Mouse (Mus musculus): ENCODE measurements around the gene 2810408A11Rik. TPM values are rescaled to one million over a fixed set of nuclear protein-coding genes. Genes with fewer than 3 reads are reported as not detected.

Gene 2810408A11Rik
- polyA plus RNA-seq, 1 experiment from 2014 or later: 17.2 TPM

DNA sequence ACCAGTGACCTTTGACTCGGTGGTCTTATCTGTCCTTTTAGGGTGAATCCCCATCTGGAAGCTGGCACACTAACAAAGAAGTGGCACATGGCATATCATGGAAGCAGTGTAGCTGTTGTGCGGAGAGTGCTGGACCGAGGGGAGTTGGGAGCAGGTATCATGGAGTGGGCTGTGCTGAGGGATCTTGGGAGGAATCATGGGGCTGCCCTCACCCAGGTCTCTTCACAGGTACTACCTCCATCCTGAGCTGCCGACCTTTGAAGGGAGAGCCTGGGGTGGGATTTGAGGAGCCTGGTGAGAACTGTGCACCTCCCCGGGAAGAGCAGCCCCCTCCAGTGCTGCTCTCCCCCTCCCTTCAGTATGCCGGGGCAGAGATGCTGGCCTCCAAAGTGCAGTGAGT lies 10.9 kb upstream of the 2810408A11Rik start:
- Histone ChIP-seq H3K9me3 (ENCODE audit: control insufficient read depth, low read length) (no peaks in the 10 kb centered on the region), H3K9ac (ENCODE audit: low read length) (no peak overlapping the region), H3K4me1 (replicated peaks; ENCODE audit: control insufficient read depth, insufficient read depth, low read length) (peaks cover 18% of the 10 kb centered on the region), H3K4me3 (ENCODE audit: low read depth, low read length) (no peak overlapping the region), H3K4me2 (ENCODE audit: low read depth, low read length, severe bottlenecking) (no peak overlapping the region), H3K27ac (ENCODE audit: low read depth, low read length) (no peak overlapping the region), H3K36me3 (ENCODE audit: control insufficient read depth, insufficient read depth, low read length) (peaks cover 42% of the 10 kb centered on the region), H3K27me3 (ENCODE audit: control insufficient read depth, insufficient read depth, low read length) (no peaks in the 10 kb centered on the region)
- DNase-seq (ENCODE audit: low spot score) (no peak), ATAC-seq (replicated peaks; ENCODE audit: low FRiP score) (no peak)
- WGBS: 86% methylated on average over 6 of the region's 6 CpGs

DNA sequence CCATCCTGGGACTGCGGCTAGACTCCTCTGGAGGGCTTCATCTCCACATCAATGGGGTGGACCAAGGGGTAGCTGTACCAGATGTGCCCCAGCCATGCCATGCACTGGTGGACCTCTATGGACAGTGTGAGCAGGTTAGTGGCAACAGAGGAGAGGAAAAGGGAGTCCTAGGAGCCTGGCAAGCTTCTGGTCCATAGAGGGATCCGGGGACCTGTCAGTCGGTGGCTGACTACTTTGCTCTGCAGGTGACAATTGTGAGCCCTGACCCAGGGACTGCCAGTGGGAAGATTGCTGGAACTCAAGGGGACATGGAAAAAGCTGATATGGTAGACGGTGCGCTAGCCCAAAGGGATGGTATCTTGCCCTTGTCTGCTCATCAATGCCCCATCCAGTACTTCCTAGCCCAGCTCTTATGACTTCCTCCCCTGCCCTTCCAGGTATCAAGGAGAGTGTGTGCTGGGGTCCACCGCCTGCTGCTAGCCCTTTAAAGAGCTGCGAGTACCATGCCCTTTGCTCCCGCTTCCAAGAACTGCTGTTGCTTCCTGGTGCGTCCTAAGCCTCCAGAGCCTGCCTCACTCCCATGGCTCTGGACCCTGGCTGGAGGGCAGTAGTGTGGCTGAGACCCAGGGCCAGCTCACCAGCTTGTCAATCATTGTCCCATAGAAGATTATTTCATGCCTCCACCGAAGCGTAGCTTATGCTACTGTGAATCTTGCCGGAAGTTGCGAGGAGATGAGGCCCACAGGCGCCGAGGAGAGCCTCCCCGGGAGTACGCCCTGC lies 10.2 kb upstream of the 2810408A11Rik start:
- 91% methylated on average over 17 of the region's 17 CpGs for WGBS
- no peak overlapping the region for H3K27ac ChIP-seq (ENCODE audit: low read depth, low read length)
- H3K4me3 ChIP-seq (ENCODE audit: low read depth, low read length): no peak overlapping the region; the same call in 1 of the 2 replicates
- no peak overlapping the region for H3K4me2 ChIP-seq (ENCODE audit: low read depth, low read length, severe bottlenecking)
- H3K4me1 ChIP-seq (replicated peaks; ENCODE audit: control insufficient read depth, insufficient read depth, low read length): peaks cover 15% of the 10 kb centered on the region
- H3K36me3 ChIP-seq (ENCODE audit: control insufficient read depth, insufficient read depth, low read length): peaks cover 42% of the 10 kb centered on the region
- no peaks in the 10 kb centered on the region for H3K27me3 ChIP-seq (ENCODE audit: control insufficient read depth, insufficient read depth, low read length)
- H3K9ac ChIP-seq (ENCODE audit: low read length): no peak overlapping the region
- H3K9me3 ChIP-seq (ENCODE audit: control insufficient read depth, low read length): no peaks in the 10 kb centered on the region
- ATAC-seq (replicated peaks; ENCODE audit: low FRiP score) (no peak), DNase-seq (ENCODE audit: low spot score) (no peak)

DNA sequence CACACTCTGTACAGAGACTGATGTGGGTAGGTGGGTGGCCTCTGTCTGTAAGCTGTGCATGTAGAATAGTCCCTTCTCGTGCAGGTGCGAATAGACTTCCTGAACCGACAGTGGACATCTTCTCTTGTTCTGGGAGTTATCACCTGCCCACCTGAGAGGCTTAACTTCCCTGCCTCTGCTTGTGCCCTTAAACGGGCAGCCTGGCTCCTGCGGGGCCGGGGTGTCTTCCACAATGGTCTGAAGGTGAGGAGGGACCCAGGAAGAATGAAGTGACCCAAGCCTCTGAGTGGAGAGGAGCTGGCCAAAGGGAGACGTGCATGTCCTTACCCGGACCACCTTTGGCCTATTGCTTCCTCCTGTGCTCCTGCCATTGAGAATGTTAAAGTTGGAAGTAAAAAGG lies 9.4 kb upstream of the 2810408A11Rik start:
- peaks cover 42% of the 10 kb centered on the region for H3K36me3 ChIP-seq (ENCODE audit: control insufficient read depth, insufficient read depth, low read length)
- no peak overlapping the region for H3K4me3 ChIP-seq (ENCODE audit: low read depth, low read length)
- peaks cover 11% of the 10 kb centered on the region for H3K4me1 ChIP-seq (replicated peaks; ENCODE audit: control insufficient read depth, insufficient read depth, low read length)
- H3K9ac ChIP-seq (ENCODE audit: low read length): no peak overlapping the region
- DNase-seq (ENCODE audit: low spot score): no peak
- H3K4me2 ChIP-seq (ENCODE audit: low read depth, low read length, severe bottlenecking): no peak overlapping the region
- no peak for ATAC-seq (replicated peaks; ENCODE audit: low FRiP score)
- H3K27ac ChIP-seq (ENCODE audit: low read depth, low read length): no peak overlapping the region
- no peaks in the 10 kb centered on the region for H3K27me3 ChIP-seq (ENCODE audit: control insufficient read depth, insufficient read depth, low read length)
- WGBS: 95% methylated on average over 8 of the region's 8 CpGs
- H3K9me3 ChIP-seq (ENCODE audit: control insufficient read depth, low read length): no peaks in the 10 kb centered on the region

DNA sequence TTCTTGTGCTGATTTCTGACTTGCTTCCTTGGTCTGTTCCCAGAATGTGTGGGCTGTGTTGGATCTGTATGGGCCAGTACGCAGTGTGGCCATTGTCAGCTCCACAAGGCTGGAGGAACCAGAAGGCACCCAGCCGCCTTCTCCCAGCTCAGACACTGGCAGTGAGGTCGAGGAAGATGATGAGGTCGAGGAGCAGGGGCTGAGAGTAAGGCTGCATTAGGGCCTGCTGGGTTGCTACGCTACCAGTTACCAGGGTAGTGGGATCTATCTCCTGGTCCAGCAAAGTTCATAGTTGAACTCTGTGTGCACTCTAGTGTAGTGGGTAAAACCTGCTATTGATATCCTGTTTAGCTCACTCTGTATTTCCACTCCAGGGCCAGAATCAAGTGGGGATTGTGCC lies 8.4 kb upstream of the 2810408A11Rik start:
- Histone ChIP-seq H3K27me3 (ENCODE audit: control insufficient read depth, insufficient read depth, low read length) (no peaks in the 10 kb centered on the region), H3K36me3 (ENCODE audit: control insufficient read depth, insufficient read depth, low read length) (peaks cover 42% of the 10 kb centered on the region), H3K4me1 (replicated peaks; ENCODE audit: control insufficient read depth, insufficient read depth, low read length) (peaks cover 3% of the 10 kb centered on the region; the same call in 1 of the 2 replicates), H3K4me3 (ENCODE audit: low read depth, low read length) (no peak overlapping the region), H3K9me3 (ENCODE audit: control insufficient read depth, low read length) (no peaks in the 10 kb centered on the region), H3K27ac (ENCODE audit: low read depth, low read length) (no peak overlapping the region), H3K4me2 (ENCODE audit: low read depth, low read length, severe bottlenecking) (no peak overlapping the region), H3K9ac (ENCODE audit: low read length) (no peak overlapping the region)
- ATAC-seq (replicated peaks; ENCODE audit: low FRiP score) (no peak), DNase-seq (ENCODE audit: low spot score) (no peak)
- WGBS: 92% methylated on average over 5 of the region's 5 CpGs

DNA sequence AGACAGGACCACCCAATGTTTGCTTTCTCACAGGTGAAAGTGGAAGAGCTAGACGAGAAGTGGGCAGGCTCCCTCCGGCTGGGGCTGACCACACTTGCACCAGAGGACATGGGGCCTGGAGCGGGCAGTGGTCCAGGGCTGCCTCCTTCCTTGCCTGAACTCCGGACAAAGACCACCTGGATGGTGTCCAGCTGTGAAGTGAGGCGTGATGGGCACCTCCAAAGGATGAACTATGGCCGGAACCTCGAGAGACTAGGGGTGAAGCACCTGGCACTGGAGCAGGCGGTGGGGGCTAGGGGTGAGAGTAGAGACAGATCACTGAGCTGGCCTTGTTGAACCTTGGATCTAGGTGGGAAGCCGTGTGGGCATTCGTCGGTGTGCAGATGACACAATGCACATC lies 7.9 kb upstream of the 2810408A11Rik start:
- WGBS: 97% methylated on average over 11 of the region's 11 CpGs
- Histone ChIP-seq H3K4me3 (ENCODE audit: low read depth, low read length) (no peak overlapping the region), H3K9me3 (ENCODE audit: control insufficient read depth, low read length) (no peaks in the 10 kb centered on the region), H3K4me2 (ENCODE audit: low read depth, low read length, severe bottlenecking) (no peak overlapping the region), H3K27ac (ENCODE audit: low read depth, low read length) (no peak overlapping the region), H3K9ac (ENCODE audit: low read length) (no peak overlapping the region), H3K27me3 (ENCODE audit: control insufficient read depth, insufficient read depth, low read length) (no peaks in the 10 kb centered on the region), H3K4me1 (replicated peaks; ENCODE audit: control insufficient read depth, insufficient read depth, low read length) (peaks cover 3% of the 10 kb centered on the region; the same call in 1 of the 2 replicates), H3K36me3 (ENCODE audit: control insufficient read depth, insufficient read depth, low read length) (peaks cover 42% of the 10 kb centered on the region)
- ATAC-seq (replicated peaks; ENCODE audit: low FRiP score) (no peak), DNase-seq (ENCODE audit: low spot score) (no peak)

DNA sequence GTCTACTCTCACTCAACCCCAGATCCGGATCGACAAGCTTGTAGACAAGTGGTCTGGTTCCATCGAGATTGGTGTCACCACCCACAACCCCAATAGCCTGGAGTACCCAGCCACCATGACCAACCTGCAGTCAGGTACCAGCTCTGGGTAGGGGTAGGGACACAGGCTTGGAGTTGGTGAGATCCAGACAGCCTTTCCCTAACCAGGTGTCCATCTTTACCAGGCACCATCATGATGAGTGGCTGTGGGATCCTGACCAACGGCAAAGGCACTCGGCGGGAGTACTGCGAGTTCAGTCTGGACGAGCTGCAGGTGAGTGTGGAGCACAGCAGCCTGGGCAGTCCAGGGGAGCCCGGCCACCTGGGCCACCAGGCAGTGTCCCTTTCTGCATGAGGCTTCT lies 3.5 kb upstream of the 2810408A11Rik start:
- Histone ChIP-seq H3K4me2 (ENCODE audit: low read depth, low read length, severe bottlenecking) (no peak overlapping the region), H3K36me3 (ENCODE audit: control insufficient read depth, insufficient read depth, low read length) (peaks cover 27% of the 10 kb centered on the region; the same call in 1 of the 2 replicates), H3K27me3 (ENCODE audit: control insufficient read depth, insufficient read depth, low read length) (no peaks in the 10 kb centered on the region), H3K4me3 (ENCODE audit: low read depth, low read length) (no peak overlapping the region), H3K9me3 (ENCODE audit: control insufficient read depth, low read length) (no peaks in the 10 kb centered on the region), H3K27ac (ENCODE audit: low read depth, low read length) (no peak overlapping the region), H3K4me1 (replicated peaks; ENCODE audit: control insufficient read depth, insufficient read depth, low read length) (peaks cover 3% of the 10 kb centered on the region; the same call in 1 of the 2 replicates), H3K9ac (ENCODE audit: low read length) (no peak overlapping the region)
- no peak for ATAC-seq (replicated peaks; ENCODE audit: low FRiP score)
- WGBS: 94% methylated on average over 9 of the region's 9 CpGs
- no peak for DNase-seq (ENCODE audit: low spot score)

DNA sequence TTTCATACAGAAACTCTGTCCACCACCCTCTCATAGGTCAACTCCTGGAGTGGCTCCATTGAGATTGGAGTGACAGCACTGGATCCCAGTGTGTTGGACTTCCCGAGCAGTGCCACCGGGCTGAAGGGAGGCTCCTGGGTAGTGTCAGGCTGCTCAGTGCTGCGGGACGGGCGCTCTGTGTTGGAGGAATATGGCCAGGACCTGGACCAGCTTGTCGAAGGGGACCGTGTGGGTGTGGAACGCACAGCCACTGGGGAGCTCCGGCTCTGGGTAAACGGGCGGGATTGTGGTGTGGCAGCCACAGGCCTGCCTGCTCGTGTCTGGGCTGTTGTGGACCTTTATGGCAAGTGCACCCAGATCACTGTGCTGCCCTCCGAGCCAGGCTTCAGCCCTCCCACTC lies 2.2 kb upstream of the 2810408A11Rik start:
- Histone ChIP-seq H3K4me2 (ENCODE audit: low read depth, low read length, severe bottlenecking) (peak overlapping the region; percentile 93), H3K4me1 (replicated peaks; ENCODE audit: control insufficient read depth, insufficient read depth, low read length) (peaks cover 3% of the 10 kb centered on the region; the same call in 1 of the 2 replicates), H3K9me3 (ENCODE audit: control insufficient read depth, low read length) (no peaks in the 10 kb centered on the region), H3K4me3 (ENCODE audit: low read depth, low read length) (peak overlapping the region; percentile 96), H3K27ac (ENCODE audit: low read depth, low read length) (no peak overlapping the region), H3K36me3 (ENCODE audit: control insufficient read depth, insufficient read depth, low read length) (peaks cover 15% of the 10 kb centered on the region; the same call in 1 of the 2 replicates), H3K27me3 (ENCODE audit: control insufficient read depth, insufficient read depth, low read length) (no peaks in the 10 kb centered on the region), H3K9ac (ENCODE audit: low read length) (no peak overlapping the region)
- WGBS: 89% methylated on average over 13 of the region's 13 CpGs
- DNase-seq (ENCODE audit: low spot score) (no peak), ATAC-seq (replicated peaks; ENCODE audit: low FRiP score) (no peak)

DNA sequence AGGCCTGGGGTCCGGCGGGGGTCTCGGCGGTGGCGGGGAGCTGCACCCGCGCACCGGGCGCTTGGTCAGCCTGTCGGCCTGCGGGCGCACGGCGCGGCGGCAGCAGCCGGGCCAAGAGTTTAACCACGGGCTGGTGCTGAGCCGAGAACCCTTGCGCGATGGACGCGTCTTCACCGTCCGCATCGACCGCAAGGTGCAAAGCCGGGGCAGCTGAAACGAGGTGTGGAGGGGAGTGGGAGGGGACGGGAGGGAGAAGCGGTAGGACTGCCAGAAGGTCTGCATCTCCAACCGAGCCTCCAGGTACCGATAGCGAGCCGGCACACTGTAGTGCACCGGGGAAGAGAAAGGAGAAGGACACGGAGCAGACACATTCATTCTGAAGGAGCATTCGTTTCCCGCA lies 1.2 kb upstream of the 2810408A11Rik start:
- under 1% methylated on average over 39 of the region's 39 CpGs for WGBS
- ATAC-seq (replicated peaks; ENCODE audit: low FRiP score): peak; percentile 5; the same call in 1 of the 2 replicates
- H3K27me3 ChIP-seq (ENCODE audit: control insufficient read depth, insufficient read depth, low read length): no peaks in the 10 kb centered on the region

More for the DNA sequence above, 1.2 kb upstream of the 2810408A11Rik start:
- peak overlapping the region; percentile 96 for H3K4me3 ChIP-seq (ENCODE audit: low read depth, low read length)
- H3K9ac ChIP-seq (ENCODE audit: low read length): peak overlapping the region; percentile 89
- H3K9me3 ChIP-seq (ENCODE audit: control insufficient read depth, low read length): no peaks in the 10 kb centered on the region
- H3K36me3 ChIP-seq (ENCODE audit: control insufficient read depth, insufficient read depth, low read length): peaks cover 8% of the 10 kb centered on the region; the same call in 1 of the 2 replicates
- no peak for DNase-seq (ENCODE audit: low spot score)
- H3K4me2 ChIP-seq (ENCODE audit: low read depth, low read length, severe bottlenecking): peak overlapping the region; percentile 93
- H3K4me1 ChIP-seq (replicated peaks; ENCODE audit: control insufficient read depth, insufficient read depth, low read length): peaks cover 3% of the 10 kb centered on the region; the same call in 1 of the 2 replicates
- peak overlapping the region; percentile 96 for H3K27ac ChIP-seq (ENCODE audit: low read depth, low read length)
